Mouse (Mus musculus) ovary, postnatal 36 days (tissue): Measurements from ENCODE around the gene Pgm5.
"Not testable (repeated sequence)": the region's sequence is repeated elsewhere in the genome, so short reads cannot be mapped to it uniquely, and the experiment has no call there.

Source experiments
- DNase-seq: peaks from one replicate; pipeline ENCODE4 v3.0.0; 2022; ENCODE audit warnings: low spot score, mixed read lengths

Gene Pgm5

DNA sequence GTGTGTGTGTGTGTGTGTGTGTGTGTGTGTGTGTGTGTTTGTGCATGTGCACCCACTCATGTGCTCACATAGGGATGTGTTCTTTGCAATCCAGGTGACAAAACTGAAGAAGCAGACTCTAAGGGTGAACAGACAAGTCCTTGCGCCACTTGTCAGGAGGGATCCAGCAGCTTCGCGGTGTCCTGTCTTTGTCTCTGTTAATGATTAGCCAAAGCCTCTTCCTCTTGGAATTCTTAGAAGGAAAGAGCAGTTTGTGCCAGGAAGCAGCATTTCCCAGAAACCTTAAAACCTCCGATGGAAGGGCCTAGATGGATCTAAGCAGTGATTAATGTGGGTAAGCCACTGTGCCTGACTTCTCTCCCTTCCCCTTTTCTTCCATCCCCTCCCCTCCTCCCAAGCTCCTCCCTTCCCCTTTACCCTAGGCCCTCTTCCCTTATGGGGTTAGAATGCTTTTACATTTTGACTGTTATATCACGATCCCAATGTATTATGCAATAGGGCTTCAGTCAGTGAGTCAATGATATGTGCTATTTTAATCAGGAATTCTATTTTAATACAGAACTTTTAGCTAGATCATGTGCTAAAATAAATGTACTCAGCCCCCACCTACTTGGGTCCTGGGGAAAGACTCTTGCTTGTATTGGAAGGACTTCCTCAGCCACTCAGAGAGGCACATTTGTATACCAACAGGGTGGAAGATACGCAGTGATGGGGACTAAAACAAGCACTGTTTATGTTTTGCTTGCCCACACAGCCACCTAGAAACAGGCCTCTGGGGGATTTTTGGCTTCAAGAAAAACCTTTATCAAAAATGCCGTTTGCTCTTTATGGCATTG is 154.4 kb downstream of the Pgm5 start:
- no peak for DNase-seq

GRCm38 (mm10) chr19:24705395-24705794 is 156.3 kb downstream of the Pgm5 start:
- no peak for DNase-seq

- no peak for DNase-seq
These were observed 157.3 kb downstream of the Pgm5 start for GRCm38 (mm10) chr19:24704326-24704725.

DNA sequence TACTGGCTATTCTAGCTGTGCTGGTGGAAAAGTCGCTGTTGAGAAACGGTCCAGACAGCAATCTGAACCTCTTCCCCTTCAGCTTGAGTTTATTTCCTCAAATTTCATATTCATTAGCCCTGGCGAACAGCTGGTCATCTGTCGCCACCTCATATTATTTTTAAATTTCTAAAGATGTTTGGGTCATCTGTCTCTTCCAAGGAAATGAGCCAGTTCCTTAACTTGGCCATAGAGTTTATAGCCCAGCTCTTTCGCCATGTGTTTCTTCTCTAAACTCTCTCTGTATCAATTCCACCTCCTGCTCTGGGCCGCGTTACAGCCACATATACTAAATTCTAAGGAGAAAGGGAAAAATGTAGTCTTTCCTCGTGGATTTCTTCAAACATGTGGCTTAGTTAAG is 158.0 kb downstream of the Pgm5 start:
- DNase-seq, result no peak

- not testable (repeated sequence) for DNase-seq
These were observed 158.5 kb downstream of the Pgm5 start for GRCm38 (mm10) chr19:24703168-24703567.

- DNase-seq, result no peak
These were observed 159.9 kb downstream of the Pgm5 start for GRCm38 (mm10) chr19:24701716-24702115.

- DNase-seq, result no peak
These were observed 161.0 kb downstream of the Pgm5 start for GRCm38 (mm10) chr19:24700664-24701063.

DNA sequence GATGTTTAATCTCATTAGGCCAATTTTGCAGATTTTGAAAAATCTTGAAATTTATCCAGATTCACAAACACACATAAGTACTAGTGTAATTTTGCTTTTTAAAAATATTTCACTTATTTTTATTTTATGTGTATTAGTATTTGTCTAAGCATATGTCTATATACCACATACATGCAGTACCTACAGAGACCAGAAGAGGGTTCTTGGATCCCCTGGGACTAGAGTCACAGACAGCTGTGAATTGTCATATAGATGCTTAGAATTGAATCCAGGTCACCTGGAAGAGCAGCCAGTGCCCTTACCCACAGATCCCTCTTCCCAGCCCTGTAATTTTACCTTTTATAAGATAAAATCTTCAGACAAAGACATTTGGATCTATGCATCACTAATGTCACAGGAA is 161.7 kb downstream of the Pgm5 start:
- DNase-seq, result no peak

DNA sequence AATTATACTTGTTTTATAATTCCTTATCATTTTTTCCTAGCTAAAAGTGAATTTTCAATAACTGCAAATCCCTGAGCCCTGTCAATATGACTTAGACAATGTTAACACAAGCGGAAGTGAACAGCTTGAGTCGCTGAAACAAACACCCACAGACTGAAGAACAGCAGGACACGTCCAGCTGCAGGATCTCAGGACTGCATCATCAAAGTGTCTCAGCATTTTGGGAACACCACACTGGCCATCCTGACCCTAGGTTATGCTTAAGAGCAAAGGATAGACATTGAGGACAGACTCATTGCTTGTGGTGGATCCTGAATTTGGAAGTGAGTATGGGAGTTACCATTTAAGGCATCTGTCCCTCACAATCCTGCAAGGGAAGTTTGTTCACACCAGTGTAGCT is 162.5 kb downstream of the Pgm5 start:
- DNase-seq, result no peak

DNA sequence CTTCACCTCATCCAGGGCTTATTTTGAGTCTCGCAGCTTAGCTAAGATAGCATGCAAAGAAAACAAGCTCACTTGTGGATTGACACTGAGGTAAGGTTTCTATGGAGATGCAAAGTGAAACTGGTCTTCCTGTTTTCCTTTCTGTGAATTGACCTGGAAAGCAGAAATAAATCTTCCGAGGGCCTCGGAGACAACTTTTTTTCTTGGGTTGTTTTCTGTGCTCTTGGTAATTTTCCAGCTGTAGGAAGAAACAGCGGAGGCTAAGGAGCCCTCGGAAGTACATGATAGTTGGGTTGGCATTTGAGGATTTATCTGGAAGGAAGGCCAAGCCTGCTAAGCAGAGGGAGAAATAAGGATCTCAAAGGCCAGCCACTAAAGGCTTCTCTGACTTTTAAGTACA is 163.0 kb downstream of the Pgm5 start:
- DNase-seq, result no peak

- DNase-seq, result no peak
These were observed 163.7 kb downstream of the Pgm5 start for GRCm38 (mm10) chr19:24697946-24698345.

GRCm38 (mm10) chr19:24692691-24693090 is 169.0 kb downstream of the Pgm5 start:
- no peak for DNase-seq

GRCm38 (mm10) chr19:24689531-24689930 is 172.1 kb downstream of the Pgm5 start:
- no peak for DNase-seq

GRCm38 (mm10) chr19:24688327-24688726 is 173.3 kb downstream of the Pgm5 start:
- no peak for DNase-seq

DNA sequence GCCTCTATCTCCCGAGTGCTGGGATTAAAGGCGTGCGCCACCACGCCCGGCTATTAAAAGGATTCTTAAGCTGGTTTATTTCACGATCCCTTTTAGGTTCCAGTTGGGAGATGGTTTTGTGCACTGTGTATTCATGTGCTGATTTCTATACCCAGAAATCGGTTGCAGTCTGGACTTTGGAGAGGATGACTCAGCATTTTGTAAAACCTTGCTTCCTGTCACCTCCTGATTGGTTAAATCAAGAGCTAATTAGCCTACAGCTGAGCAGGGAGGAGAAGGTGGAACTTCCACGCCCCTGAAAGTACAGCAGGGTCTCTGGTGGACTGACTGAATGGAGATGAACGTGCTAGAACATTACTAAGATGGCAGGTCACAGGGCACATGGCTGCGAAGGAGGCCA is 175.2 kb downstream of the Pgm5 start:
- no peak for DNase-seq

- no peak for DNase-seq
These were observed 178.5 kb downstream of the Pgm5 start for GRCm38 (mm10) chr19:24683016-24683720.

GRCm38 (mm10) chr19:24677242-24677984 is 184.2 kb downstream of the Pgm5 start:
- no peak for DNase-seq

DNA sequence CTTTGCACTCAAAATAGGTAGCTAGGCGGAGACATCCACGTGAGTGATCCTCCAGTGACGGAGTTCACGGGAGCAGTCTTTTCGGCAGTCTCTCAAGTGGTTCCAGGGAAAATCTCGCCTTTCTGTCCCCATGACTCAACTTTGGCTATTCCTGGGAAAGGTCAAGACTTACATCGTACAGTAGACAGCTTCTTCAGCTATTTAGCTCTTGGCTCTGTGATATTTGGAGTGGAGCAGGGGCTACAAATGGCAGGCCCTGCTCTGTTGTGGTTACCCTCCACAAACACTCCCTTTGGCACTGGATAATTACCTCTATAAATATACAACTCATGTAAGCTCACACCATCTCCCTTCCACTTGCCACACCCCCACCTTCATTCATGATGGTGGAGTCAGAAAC is 185.2 kb downstream of the Pgm5 start:
- DNase-seq, result no peak

DNA sequence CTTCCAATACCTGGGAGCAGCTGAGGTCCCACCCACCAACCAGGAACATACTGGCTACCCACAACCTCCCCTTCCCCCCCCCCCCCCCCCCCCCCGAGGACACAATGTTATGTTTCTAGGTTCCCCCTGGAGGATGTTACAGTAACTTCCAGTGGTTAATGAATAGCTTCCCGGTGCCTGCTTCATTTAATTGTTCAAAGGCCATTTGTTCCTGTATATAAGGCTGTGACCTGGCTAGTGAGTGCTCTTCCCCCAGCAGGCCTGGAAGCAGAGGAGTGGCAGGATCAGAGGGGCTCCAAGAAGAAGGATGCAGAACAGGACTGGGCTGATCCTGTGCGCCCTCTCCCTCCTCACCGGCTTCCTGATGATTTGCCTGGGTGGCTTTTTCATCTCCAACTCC is 187.9 kb downstream of the Pgm5 start, which contains the start of gene Tmem252:
TSS of gene Tmem252 (plus strand) at position 247 of the 400 bp plus-strand sequence.
- no peak for DNase-seq

DNA sequence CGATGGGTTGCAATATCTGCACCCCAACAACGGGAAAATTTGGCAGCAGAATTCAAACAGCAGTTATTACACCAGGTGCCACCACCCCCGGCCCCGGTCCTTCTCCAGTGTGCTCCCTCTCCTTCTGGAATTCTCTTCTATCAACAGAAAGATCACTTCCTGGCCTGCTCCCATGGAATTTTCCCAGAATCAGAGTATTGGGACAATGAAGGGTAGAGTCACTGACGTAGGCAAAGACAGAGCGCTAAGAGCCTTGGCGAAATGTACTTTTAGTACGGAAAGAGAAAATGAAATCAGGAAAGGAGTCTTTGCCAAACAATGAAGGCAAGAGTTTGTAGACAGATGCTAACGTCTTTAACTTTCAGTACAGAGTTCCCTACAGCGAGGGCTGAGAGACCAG is 188.3 kb downstream of the Pgm5 start:
- DNase-seq, result no peak

DNA sequence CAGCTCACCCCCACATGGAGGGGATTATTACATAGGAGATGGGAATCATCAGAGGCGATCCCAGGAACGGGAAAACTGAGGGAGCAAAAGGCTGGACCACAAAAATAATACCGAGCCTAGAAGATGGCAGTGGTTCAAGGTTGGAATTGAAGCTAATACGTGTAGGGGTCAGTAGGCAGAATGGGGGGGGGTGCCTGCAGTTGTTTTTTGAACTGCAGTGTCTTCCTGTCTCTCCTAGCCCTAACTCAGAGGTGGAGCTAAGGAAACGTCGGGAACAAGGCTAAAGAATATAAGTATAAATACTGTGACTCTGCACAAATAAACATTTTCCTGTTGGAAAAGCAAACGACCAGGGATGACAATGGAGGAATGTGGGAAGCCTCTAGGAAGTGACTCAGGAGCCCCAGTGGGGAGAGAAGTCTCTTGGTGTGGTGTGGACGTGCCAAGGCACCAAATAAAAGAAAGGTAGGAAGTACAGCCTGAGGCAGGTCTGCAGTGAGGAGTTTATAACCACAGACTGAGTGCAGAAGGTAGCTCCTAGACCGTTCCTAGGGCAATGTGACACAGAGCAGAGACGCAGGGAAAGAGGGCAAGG is 189.2 kb downstream of the Pgm5 start:
- no peak for DNase-seq

- DNase-seq, result no peak
These were observed 190.1 kb downstream of the Pgm5 start for GRCm38 (mm10) chr19:24671571-24671970.
